Mouse (Mus musculus): Measurements from ENCODE around the gene Ube2n. TPM values are rescaled to one million over a fixed set of nuclear protein-coding genes. Genes with fewer than 3 reads are reported as not detected.
A peak's percentile ranks its signal among the peaks of the same experiment; 100 is the strongest.

Ube2n gene
- polyA plus RNA-seq, 1 experiment: 63.5 TPM

DNA sequence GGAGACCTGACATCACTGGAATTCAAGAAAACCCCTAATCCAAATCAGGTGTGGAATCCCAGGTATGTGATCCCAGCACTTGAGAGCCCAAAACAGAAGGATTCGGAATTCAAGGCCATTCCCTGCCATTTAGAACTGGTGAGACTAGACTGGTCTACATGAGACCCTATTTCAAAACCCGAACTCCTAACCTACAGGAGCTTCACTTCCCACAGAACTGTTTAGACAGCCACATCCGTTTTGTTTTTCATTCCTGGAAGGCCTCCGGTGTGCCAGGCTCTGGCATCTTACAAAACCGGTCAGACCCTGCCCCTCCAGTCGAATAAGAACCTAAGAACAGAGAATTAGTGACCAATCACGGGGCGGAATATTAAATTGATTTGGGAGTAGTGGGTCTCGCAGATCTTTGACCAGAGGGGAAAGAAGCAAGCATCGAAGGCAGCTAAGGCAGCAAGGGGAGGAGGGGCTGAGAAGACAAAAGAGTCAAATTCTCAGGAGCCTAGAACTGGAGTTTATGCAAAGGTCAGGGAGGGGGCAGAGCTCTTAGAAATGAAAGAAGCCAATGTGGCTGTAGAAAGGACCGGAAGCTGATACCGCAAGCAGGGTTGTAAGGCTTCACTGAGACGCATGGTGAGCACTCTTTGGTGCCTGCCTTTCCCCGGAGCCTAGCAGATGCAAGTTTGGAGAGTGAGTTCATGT, 50.4 kb downstream of the Ube2n start:
- peak; percentile 26 for DNase-seq
- Histone ChIP-seq H3K27ac (ENCODE audit: control insufficient read depth, insufficient read depth, low read length) (no peak overlapping the region), H3K4me3 (ENCODE audit: control insufficient read depth, insufficient read depth, low read length) (no peak overlapping the region), H3K27me3 (ENCODE audit: control insufficient read depth, insufficient read depth, low read length) (no peaks in the 10 kb centered on the region), H3K36me3 (ENCODE audit: control insufficient read depth, insufficient read depth, low read length) (no peaks in the 10 kb centered on the region), H3K4me1 (replicated peaks; ENCODE audit: control insufficient read depth, insufficient read depth, low read length) (peaks cover 17% of the 10 kb centered on the region)
- WGBS: 27% methylated on average over 14 of the region's 14 CpGs
- TF ChIP-seq CTCF (IDR thresholded peaks at IDR 0.05; ENCODE audit: borderline replicate concordance, control insufficient read depth, extremely low read depth, insufficient read depth, low read length, poor library complexity): no peak
- no peak for TF ChIP-seq POLR2A (IDR thresholded peaks at IDR 0.05; ENCODE audit: control insufficient read depth, extremely low read depth, insufficient read depth, low read length, poor library complexity)

DNA sequence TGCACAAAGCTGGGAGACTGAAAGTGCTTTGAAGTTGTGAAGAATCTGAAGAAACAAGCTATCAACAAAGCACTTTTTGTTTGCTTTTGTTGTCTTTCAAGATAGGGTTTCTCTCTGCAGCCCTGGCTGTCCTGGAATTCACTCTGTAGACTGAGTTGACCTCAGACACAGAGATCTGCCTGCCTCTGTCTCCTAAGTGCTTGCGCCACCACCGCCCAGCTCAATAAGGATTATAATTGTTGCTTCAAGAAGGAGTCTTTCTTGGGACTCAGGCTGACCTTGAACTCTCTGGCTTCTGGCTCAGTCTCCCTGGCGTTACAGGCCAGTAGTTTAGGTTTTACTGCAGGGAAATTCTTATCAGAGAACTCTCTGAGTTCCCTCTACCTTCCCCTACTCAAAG, 51.8 kb downstream of the Ube2n start:
- no peak for TF ChIP-seq CTCF (IDR thresholded peaks at IDR 0.05; ENCODE audit: borderline replicate concordance, control insufficient read depth, extremely low read depth, insufficient read depth, low read length, poor library complexity)
- TF ChIP-seq POLR2A (IDR thresholded peaks at IDR 0.05; ENCODE audit: control insufficient read depth, extremely low read depth, insufficient read depth, low read length, poor library complexity): no peak
- WGBS: 96% methylated on average over 3 of the region's 3 CpGs

DNA sequence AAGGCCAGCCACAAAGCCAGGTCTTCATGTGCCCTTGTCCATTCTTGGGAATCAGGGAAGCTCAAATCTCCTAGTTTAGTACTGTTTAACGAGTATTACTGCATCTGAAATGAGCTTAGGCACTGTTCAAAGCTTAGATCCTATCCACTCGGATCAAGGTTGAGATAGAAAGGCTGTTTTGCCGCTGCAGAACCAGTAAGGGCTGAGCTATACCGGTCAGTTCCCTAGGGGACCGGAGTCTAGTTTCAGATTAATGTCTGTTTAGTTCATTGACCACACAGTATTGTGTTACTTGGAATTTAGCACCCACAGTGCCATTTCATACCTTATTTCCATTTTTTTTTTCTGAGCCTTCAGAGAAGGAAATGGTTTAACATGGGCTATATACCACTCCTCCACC, 52.6 kb downstream of the Ube2n start:
- Histone ChIP-seq H3K36me3 (ENCODE audit: control insufficient read depth, insufficient read depth, low read length) (no peaks in the 10 kb centered on the region), H3K4me3 (ENCODE audit: control insufficient read depth, insufficient read depth, low read length) (no peak overlapping the region), H3K27ac (ENCODE audit: control insufficient read depth, insufficient read depth, low read length) (no peak overlapping the region), H3K4me1 (replicated peaks; ENCODE audit: control insufficient read depth, insufficient read depth, low read length) (peaks cover 13% of the 10 kb centered on the region), H3K27me3 (ENCODE audit: control insufficient read depth, insufficient read depth, low read length) (no peaks in the 10 kb centered on the region)
- no peak for DNase-seq
- 94% methylated on average over 5 of the region's 5 CpGs for WGBS
- TF ChIP-seq CTCF (IDR thresholded peaks at IDR 0.05; ENCODE audit: borderline replicate concordance, control insufficient read depth, extremely low read depth, insufficient read depth, low read length, poor library complexity) (no peak), POLR2A (IDR thresholded peaks at IDR 0.05; ENCODE audit: control insufficient read depth, extremely low read depth, insufficient read depth, low read length, poor library complexity) (no peak)

More for the DNA sequence above, 51.8 kb downstream of the Ube2n start:
- peaks cover 14% of the 10 kb centered on the region for H3K4me1 ChIP-seq (replicated peaks; ENCODE audit: control insufficient read depth, insufficient read depth, low read length)
- no peaks in the 10 kb centered on the region for H3K27me3 ChIP-seq (ENCODE audit: control insufficient read depth, insufficient read depth, low read length)
- no peaks in the 10 kb centered on the region for H3K36me3 ChIP-seq (ENCODE audit: control insufficient read depth, insufficient read depth, low read length)
- H3K27ac ChIP-seq (ENCODE audit: control insufficient read depth, insufficient read depth, low read length): no peak overlapping the region
- no peak for DNase-seq
- H3K4me3 ChIP-seq (ENCODE audit: control insufficient read depth, insufficient read depth, low read length): no peak overlapping the region

DNA sequence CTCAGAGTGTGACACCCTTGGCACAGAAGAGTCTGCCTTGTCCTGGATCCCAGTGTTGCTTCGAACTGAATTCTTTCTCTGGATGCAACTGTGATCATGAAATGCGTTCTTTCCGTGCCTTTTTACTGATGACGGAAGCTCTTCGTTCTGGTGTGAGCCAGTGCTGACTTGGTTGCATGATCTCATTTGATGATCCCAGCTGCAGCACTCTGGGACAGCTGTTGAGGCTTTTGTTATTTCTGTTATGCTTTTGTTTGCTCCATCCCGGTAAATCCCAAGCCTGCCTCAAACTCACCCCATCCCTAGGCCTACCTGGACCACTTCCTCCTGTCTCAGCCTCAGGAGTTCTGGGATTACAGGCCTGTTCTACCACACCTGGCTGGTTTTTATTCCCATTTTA, 53.1 kb downstream of the Ube2n start:
- peaks cover 13% of the 10 kb centered on the region for H3K4me1 ChIP-seq (replicated peaks; ENCODE audit: control insufficient read depth, insufficient read depth, low read length)
- no peak overlapping the region for H3K27ac ChIP-seq (ENCODE audit: control insufficient read depth, insufficient read depth, low read length)
- no peaks in the 10 kb centered on the region for H3K27me3 ChIP-seq (ENCODE audit: control insufficient read depth, insufficient read depth, low read length)
- no peak overlapping the region for H3K4me3 ChIP-seq (ENCODE audit: control insufficient read depth, insufficient read depth, low read length)
- TF ChIP-seq POLR2A (IDR thresholded peaks at IDR 0.05; ENCODE audit: control insufficient read depth, extremely low read depth, insufficient read depth, low read length, poor library complexity): no peak
- no peak for TF ChIP-seq CTCF (IDR thresholded peaks at IDR 0.05; ENCODE audit: borderline replicate concordance, control insufficient read depth, extremely low read depth, insufficient read depth, low read length, poor library complexity)
- DNase-seq: no peak
- H3K36me3 ChIP-seq (ENCODE audit: control insufficient read depth, insufficient read depth, low read length): no peaks in the 10 kb centered on the region
- WGBS: 96% methylated on average over 6 of the region's 6 CpGs

DNA sequence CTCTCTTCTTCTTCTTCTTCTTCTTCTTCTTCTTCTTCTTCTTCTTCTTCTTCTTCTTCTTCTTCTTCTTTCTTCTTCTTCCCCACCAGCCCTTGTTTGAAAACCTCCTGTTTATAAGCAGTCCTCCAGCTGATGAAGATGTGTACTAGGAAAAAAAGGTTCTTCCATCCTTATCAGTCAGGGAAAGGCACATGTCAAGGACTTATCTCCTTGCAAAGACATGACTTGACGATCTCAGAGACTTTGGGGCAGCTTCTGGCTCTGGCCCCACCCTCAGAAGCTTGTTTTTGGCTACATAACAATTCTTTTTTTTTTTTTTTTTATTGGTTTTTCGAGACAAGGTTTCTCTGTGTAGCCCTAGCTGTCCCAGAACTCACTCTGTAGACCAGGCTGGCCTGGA, 54.5 kb downstream of the Ube2n start:
- Histone ChIP-seq H3K4me3 (ENCODE audit: control insufficient read depth, insufficient read depth, low read length) (no peak overlapping the region), H3K4me1 (replicated peaks; ENCODE audit: control insufficient read depth, insufficient read depth, low read length) (peaks cover 11% of the 10 kb centered on the region), H3K27ac (ENCODE audit: control insufficient read depth, insufficient read depth, low read length) (no peak overlapping the region), H3K36me3 (ENCODE audit: control insufficient read depth, insufficient read depth, low read length) (no peaks in the 10 kb centered on the region), H3K27me3 (ENCODE audit: control insufficient read depth, insufficient read depth, low read length) (no peaks in the 10 kb centered on the region)
- TF ChIP-seq POLR2A (IDR thresholded peaks at IDR 0.05; ENCODE audit: control insufficient read depth, extremely low read depth, insufficient read depth, low read length, poor library complexity) (no peak), CTCF (IDR thresholded peaks at IDR 0.05; ENCODE audit: borderline replicate concordance, control insufficient read depth, extremely low read depth, insufficient read depth, low read length, poor library complexity) (no peak)
- DNase-seq: no peak
- 79% methylated on average over 2 of the region's 2 CpGs for WGBS

DNA sequence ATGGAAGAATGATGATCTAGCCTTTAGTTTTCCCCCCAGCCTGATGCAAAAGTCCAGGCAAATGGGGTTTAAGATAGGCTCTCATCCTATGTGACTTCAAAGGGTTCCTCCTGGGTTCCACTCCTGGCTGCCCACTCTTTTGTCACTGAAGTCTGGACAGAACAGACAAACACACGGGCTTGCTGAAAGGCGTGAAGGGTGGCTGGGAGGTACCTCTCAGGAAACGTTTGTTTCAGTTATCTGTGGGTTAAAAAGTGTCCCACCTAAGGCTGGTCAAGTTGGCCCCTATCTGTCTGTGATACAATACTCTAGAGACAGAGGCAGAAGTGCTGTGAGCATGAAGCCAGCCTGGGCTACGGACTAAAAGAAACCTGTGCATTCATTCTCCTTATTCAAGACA, 60.0 kb downstream of the Ube2n start:
- no peak for TF ChIP-seq CTCF (IDR thresholded peaks at IDR 0.05; ENCODE audit: borderline replicate concordance, control insufficient read depth, extremely low read depth, insufficient read depth, low read length, poor library complexity)
- TF ChIP-seq POLR2A (IDR thresholded peaks at IDR 0.05; ENCODE audit: control insufficient read depth, extremely low read depth, insufficient read depth, low read length, poor library complexity): no peak
- Histone ChIP-seq H3K27me3 (ENCODE audit: control insufficient read depth, insufficient read depth, low read length) (no peaks in the 10 kb centered on the region), H3K4me3 (ENCODE audit: control insufficient read depth, insufficient read depth, low read length) (no peak overlapping the region), H3K27ac (ENCODE audit: control insufficient read depth, insufficient read depth, low read length) (no peak overlapping the region), H3K36me3 (ENCODE audit: control insufficient read depth, insufficient read depth, low read length) (no peaks in the 10 kb centered on the region), H3K4me1 (replicated peaks; ENCODE audit: control insufficient read depth, insufficient read depth, low read length) (no peaks in the 10 kb centered on the region)
- WGBS: 86% methylated on average over 4 of the region's 4 CpGs
- no peak for DNase-seq
